Mouse (Mus musculus) brain, embryonic 14.5 days (tissue): ENCODE results near the gene Spc24. TPM values are rescaled to one million over a fixed set of nuclear protein-coding genes. Genes with fewer than 3 reads are reported as not detected.
"Not testable (repeated sequence)": the region's sequence is repeated elsewhere in the genome, so short reads cannot be mapped to it uniquely, and the experiment has no call there.

Experiments
- DNase-seq: peaks from one replicate; pipeline ENCODE4 v3.0.0-alpha.2; 2011; ENCODE audit warnings: low read depth
- CTCF ChIP-seq: fragments of 200-500 bp; IDR thresholded peaks from 2 replicates; pipeline ENCODE4 v1.5.1; 2012; ENCODE audit warnings: inconsistent platforms, mild to moderate bottlenecking, moderate library complexity, borderline replicate concordance; ENCODE audit not compliant: insufficient read depth, insufficient read length; ENCODE audit errors: extremely low read depth
- POLR2A ChIP-seq: fragments of 200-500 bp; IDR thresholded peaks from 2 replicates; pipeline ENCODE4 v1.6.1; 2012; ENCODE audit warnings: mild to moderate bottlenecking, inconsistent platforms, borderline replicate concordance; ENCODE audit not compliant: poor library complexity, insufficient read depth, insufficient read length, severe bottlenecking; ENCODE audit errors: extremely low read depth
- polyA plus RNA-seq: library from polyadenylated mRNA; depleted of rRNA; stranded (reverse); fragments of >200 nt; gene quantifications from 2 replicates; pipeline ENCODE4 v1.2.3, GENCODE M21; 2012

Spc24 gene
- polyA plus RNA-seq, 1 experiment = 19.6 TPM

DNA sequence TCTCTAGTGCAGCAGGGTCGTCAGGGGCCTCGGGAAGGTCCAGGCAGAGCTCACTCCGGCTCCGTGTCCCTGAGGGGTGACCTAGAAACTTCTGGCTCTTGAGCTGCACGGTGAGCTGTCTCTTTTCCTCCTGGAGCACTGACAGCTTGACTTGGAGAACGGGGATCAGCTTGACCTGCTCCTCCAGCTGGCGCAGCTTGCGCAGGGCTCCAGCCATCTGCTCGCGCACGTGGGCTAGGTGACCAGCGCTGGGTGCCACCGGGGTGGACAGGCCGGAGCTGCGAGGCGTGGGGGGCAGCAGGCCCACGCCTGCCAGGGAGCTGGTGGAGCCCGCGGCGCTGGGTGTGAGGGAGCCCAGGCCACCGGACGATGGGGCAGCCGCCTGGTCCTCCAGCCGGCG, 34.8 kb upstream of the Spc24 start:
- no peak for TF ChIP-seq CTCF
- TF ChIP-seq POLR2A = no peak

DNA sequence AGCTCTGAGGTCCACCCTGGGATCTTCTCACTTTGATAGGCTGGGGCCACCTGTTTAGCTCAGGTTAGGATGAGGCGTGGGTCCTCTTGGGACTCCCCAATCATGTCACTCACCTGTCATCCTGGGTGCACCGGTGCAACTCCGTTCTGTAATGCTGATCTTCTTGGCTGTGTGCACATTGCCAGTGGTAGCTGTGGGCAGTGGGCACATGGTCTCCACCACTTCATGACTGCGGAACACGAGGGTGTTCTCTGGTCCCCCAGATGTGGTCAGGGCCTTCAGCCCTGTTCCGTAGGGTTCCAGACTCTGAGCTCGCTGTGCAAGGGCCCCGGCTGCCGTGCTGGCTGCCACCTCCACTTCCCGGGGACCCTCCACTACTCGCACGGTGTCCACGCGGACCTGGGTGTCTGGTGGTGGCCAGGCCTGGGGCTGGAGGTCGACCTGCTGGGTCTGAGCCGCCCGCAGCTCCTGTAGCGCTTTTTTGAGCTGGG, 34.3 kb upstream of the Spc24 start:
- TF ChIP-seq POLR2A = no peak
- no peak for TF ChIP-seq CTCF
- DNase-seq = no peak

More for the DNA sequence above, 34.8 kb upstream of the Spc24 start:
- no peak for DNase-seq

- not testable (repeated sequence) for DNase-seq
Measured at GRCm38 (mm10) chr9:21793507-21793906, 33.4 kb upstream of the Spc24 start.

GRCm38 (mm10) chr9:21792644-21793043, 32.5 kb upstream of the Spc24 start:
- TF ChIP-seq CTCF = no peak
- no peak for TF ChIP-seq POLR2A
- peak; percentile 84 for DNase-seq

GRCm38 (mm10) chr9:21791861-21792260, 31.8 kb upstream of the Spc24 start:
- DNase-seq = no peak
- TF ChIP-seq POLR2A (no peak), CTCF (no peak)

- no peak for DNase-seq
- TF ChIP-seq POLR2A = no peak
- no peak for TF ChIP-seq CTCF
Measured at GRCm38 (mm10) chr9:21788234-21788633, 28.1 kb upstream of the Spc24 start.

- TF ChIP-seq CTCF (no peak), POLR2A (no peak)
- no peak for DNase-seq
Measured at GRCm38 (mm10) chr9:21787654-21788053, 27.6 kb upstream of the Spc24 start.

DNA sequence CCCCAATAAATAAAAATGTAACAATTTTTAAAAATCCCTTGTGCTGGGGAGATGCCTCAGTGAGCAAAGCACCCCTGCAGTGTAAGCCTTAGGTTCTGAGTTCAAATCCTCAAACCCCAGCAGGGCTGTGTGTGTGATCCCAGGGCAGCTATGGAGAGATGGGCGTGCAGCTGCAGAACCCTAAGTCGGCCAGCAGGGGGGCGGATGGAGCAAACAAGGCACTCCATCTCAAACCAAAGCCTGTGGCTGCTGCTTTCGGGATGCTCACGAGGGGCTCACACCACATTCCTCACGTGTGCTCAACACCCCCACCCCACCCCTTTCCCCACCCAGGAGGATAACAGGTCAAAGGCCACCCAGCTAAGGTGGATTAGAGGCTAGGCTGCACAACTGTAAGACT, 26.8 kb upstream of the Spc24 start:
- TF ChIP-seq POLR2A = no peak
- TF ChIP-seq CTCF = peak; percentile 87
- peak; percentile 70 for DNase-seq

DNA sequence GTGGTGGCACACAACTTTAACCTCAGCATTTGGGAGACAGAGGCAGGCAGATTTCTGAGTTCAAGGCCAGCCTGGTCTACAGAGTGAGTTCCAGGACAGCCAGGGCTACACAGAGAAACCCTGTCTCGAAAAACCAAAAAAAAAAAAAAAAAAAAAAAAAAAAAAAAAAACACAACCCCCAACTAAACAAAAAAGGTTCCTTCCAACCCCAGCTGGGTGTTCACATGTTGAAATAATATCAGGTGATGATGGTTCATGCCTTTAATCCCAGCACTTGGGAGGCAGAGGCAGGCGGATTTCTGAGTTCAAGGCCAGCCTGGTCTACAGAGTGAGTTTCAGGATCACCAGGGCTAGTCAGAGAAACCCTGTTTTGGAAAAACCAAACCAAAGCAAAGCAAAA, 26.2 kb upstream of the Spc24 start:
- not testable (repeated sequence) for DNase-seq

- TF ChIP-seq CTCF (no peak), POLR2A (no peak)
Measured at GRCm38 (mm10) chr9:21784517-21785307, 24.6 kb upstream of the Spc24 start.

GRCm38 (mm10) chr9:21781657-21782468, 21.8 kb upstream of the Spc24 start:
- TF ChIP-seq POLR2A = no peak
- no peak for TF ChIP-seq CTCF
- no peak for DNase-seq

More at GRCm38 (mm10) chr9:21784517-21785307, 24.6 kb upstream of the Spc24 start:
- no peak for DNase-seq

DNA sequence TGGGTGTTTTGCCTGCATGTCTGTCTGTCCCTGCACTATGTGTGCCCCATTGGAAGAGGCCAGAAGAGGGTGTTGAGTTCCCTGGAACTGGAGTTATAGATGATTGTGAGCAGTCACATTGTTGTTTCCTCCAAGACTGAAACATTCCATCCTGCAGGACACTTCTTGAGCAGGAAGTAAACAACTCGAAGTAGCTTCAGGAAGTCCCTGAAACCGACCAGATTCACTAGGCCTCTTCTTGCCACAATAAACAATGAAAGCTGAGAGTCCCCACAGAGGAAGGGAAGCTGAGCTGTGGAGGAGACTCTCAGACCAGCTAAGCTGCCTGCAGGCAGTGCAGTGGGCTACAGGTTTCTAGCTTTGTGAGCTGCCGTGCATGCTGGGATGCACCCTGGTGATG, 17.6 kb upstream of the Spc24 start:
- TF ChIP-seq CTCF (no peak), POLR2A (no peak)
- no peak for DNase-seq
